Mouse (Mus musculus) inflammation-experienced regulatory T-cells, adult 6 months (primary cell): ENCODE data around the gene Insr. TPM values are rescaled to one million over a fixed set of nuclear protein-coding genes. Genes with fewer than 3 reads are reported as not detected.
"Not testable (repeated sequence)": the region's sequence is repeated elsewhere in the genome, so short reads cannot be mapped to it uniquely, and the experiment has no call there.

Source experiments
- ATAC-seq: one replicate; pipeline ENCODE4 v1.8.0; 2017
- polyA plus RNA-seq, 3 experiments: library from polyadenylated mRNA; unstranded; fragments of 100-300 nt; shearing (Covaris generic); gene quantifications; one replicate each; pipeline ENCODE4 v1.2.1; 2017

Insr gene
- polyA plus RNA-seq, 3 experiments from 2014 or later = 3.8 to 13.2 (median 12.0) TPM

DNA sequence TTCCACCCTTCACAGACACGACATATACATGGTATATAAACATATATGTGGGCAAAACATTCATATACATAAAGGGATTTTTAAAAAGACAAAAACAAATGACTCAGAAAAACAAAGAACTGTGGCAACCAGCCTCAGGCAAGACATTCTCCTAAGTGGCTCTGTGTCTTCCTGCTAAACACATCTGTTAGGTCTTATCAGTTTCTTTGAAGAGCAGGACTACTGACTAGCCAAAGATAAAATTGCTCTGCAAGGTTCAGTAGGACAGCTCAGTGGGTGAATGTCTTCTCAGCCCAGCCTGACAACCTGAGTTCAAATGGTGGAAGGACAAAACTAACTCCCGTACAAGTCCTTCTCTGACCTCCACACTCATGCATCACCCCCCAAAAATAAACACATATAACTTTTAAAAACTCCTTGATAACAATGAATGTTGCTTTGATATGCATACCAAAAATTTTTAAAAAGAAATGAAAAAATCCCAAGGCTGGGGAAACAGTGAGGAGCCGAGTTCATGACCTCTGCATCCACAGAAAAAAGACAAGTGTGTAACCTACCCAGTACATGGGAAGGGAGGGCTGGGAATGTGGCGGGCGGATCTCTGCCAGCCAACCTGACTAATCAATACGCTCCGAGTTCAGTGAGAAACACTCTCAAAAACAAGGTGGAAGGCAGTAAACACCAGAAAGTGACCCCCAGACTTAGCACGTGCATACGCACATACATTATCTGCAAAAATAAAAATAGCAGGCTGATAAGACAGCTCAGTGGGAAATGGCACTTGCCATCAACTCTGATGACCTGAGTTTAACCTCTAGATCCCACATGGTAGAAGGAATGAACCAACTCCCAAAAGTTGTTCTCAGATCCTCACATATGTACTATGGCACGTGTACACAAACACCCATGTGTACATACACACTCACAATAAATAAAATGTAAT lies 49.0 kb downstream of the Insr start:
- no peak for ATAC-seq

DNA sequence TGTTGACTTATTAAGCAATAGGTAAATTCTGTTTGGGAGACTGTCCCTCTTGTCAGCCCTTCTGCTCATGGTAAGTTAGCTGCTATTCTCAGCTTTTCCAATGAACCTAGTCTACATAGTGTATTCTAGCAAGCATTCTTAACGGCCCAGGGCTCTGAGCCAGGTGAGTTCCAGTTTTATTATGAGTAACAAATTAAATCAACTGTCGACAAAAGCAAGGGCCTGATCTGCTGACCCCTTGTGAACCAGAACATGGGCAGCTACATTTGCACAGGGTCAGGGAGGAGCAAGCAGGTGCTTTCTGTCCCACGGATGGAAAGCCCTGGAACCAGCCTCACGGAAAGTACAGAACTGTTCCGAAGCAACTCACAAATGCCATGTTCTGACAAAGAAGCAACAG lies 52.0 kb downstream of the Insr start:
- ATAC-seq = no peak

DNA sequence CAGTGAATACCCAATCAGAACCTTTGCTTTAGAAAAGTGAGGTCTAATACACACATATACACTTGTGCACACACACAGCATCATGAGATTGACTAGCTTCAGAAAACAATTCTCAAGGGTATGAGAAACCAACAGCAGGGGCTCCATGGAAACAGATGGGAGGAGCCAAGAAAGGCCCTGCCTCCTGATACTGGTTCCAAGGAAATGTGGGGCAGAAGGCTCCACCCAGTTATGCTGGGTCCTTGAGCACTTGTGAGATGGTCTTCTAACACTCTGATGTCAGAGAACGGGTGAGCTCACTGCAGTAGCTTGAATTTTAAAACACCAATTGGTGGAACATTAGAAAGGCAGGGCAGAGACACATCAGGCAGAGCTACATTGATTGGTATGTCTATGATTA lies 53.7 kb downstream of the Insr start:
- ATAC-seq = no peak

DNA sequence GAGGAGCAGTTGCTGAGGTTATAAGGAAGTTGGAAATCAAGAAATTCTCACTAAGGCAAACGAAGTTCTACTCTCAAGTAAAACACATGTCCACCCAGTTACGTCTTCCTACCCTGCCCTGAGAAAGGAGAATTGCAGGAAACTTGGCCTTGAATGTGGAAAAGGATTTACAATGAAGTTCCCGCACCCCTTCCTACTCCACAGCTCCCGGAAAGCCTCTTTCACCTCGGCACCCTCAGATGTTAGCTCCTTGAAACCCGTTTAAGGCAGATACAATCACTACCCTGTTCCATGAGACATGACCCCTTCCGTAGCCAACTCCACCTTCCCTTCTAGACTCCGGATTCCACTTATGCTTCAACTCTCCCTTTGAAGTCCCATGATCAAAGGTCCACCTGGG lies 54.2 kb downstream of the Insr start:
- no peak for ATAC-seq

DNA sequence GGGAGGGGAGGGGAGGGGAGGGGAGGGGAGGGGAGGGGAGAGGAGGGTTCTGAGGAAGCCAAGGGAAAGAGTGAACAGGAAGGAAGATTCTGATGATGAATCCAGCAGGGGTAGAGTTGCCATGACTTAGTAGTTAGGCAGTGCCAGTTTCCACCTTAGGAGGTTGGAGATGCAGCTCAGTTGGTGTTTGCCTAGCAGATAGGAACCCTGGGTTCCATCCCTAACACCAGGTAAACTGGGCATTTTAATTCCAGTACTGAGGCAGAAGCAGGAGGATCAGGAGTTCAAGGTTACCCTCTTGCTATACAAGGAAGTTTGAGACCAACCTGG lies 56.8 kb downstream of the Insr start:
- no peak for ATAC-seq

DNA sequence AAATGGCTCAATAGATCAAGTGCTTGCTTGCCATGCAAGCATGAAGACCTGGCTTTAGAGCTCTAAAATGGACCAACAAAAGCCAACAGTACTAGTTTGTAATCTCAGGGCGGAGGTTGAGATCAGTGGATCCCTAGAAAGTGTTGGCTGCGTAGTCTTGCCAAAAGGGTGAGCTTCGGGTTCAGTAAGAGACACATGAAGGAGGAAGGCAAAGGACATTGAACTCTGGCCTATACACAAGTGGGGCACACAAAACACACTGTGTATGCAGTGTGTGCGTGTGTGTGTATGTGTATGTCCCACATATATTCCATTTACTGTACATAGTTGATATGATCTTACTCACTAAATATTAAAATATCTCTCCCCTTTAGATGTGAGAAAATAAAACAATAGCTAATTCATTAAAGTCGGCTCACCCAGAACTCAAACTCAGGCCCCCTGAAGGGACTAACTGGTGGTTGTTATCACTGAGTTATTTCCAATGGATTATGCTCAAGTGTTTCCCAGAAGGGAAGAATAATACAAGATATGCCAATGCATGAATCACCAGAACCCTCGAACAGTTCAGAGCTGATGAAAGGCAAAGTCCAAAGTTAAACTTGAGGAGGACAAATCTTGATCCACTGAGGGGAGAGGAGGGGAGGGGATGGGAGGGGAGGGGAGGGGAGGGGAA lies 57.3 kb downstream of the Insr start:
- no peak for ATAC-seq

DNA sequence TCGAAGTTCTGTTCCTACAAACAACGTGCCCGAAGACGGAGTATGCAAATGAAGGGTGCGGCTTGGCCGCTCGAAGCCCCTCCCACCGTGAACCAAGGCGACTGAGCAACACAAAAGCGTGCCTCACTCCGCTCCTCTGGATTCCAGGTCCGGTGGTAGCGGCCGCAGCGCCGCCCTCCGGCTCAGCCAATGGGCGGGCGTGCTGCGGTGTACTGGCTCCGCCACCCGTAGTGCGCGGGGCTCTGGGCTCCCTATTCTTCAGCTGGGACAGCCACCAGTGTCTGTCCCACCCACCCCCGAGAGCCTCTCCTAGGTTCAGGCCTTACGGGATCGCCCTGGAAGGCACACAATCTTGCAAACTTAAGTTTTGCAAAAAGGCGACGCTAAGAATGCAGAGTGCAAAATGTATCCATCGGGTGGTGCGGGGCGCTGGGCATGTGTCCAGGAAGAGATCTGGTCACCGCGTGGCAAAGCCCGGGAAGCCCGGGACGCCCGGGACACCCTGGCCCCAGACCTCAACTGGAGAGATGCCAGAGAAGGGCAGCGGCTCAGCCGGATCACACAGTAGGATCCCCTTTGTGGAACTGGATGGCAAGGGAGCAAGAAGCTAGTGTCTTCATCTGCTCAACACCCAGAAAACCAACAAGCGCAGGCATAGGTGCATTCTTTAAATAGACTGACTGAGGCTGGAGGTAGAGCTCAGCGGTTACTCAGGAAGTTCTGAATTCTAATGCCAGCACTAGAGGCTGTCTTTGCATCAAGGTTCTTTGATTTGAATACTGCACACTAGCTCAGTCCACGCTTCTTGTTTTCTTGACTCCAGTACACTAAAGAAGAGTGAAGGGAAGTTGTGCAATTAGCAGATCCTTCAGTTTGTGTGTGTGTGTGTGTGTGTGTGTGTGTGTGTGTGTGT lies 58.1 kb downstream of the Insr start:
- peak; percentile 96 for ATAC-seq

DNA sequence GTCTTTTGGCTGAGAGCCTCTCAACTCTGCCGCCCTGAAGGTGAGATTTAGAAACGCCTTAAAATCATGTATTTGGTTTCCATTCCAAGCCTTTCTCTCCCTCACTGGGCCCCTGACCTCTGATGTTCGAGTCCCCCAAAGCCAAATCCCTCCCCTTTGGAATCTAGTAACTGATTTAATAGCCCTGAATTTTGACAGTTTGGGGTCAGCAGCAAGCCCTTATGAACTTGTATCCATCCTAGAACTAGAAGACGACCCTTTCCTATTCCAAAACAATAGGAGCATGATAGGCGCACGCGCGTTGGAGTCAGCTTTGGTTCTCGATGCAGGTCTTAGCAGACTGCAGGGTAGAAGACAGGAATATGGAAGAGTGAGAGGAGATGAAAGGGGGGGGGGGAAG lies 58.9 kb downstream of the Insr start:
- no peak for ATAC-seq

DNA sequence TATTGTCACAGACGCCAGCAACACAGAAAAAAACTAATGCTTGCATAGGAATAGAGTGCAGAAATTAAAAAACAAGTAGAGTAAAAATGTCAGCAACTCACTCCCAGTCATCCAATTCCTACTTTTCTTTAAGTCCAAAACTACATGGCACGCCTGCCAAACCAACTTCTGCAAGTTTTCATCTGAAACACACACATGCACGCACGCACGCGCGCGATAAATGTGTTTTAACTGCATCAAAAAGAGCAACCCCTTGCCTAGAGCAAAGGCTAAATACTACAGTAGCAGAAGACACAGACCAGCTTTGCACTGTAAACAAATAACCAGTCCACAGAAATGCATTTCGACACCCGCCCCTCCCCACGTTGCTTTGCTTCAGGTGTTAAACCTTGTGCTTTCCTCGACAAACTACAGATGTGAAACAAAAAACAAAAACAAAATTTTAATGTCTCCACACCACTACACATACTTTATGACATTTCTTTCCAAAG lies 59.5 kb downstream of the Insr start:
- no peak for ATAC-seq

DNA sequence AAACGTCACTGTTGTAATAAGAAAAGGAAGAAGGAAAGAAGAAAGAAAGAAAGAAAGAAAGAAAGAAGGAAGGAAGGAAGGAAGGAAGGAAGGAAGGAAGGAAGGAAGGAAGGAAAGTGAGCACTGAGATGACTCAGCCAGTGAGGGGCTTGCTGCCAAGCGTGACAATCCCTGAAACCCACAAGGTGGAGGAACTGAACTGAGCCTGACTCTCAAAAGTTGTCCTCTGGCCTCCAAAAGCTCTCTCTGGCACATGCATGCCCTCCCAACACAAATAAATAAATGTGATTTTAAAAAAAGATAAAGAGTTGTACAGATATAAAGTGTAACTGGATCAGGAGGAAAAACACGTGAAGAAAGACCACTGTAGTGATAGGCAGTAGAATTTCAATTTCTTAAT lies 60.2 kb downstream of the Insr start:
- no peak for ATAC-seq

DNA sequence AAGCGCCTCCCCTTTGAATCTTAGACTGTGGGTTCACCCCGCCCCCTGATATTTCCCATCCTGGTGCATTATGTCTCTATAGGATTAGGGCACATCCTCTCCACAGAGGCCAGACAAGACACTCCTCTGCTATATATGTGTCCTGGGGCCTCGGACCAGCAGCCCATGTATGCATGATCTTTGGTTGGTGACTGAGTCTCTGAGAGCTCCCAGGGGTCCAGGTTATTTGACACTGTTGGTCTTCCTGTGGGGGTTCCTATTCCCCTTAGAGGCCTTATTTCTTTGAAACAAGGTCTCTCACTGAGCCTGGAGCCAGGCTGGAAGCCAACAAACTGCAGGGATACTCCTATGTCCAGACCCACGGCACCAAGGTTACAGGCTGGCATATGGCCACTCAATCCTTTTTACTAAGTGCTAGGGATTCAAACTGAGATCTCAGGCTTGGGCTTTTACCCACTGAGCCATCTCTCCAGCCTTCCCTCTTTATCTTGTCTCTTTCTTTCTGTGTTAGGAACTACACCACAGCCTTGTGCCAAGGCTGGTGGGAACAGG lies 62.8 kb downstream of the Insr start:
- no peak for ATAC-seq

DNA sequence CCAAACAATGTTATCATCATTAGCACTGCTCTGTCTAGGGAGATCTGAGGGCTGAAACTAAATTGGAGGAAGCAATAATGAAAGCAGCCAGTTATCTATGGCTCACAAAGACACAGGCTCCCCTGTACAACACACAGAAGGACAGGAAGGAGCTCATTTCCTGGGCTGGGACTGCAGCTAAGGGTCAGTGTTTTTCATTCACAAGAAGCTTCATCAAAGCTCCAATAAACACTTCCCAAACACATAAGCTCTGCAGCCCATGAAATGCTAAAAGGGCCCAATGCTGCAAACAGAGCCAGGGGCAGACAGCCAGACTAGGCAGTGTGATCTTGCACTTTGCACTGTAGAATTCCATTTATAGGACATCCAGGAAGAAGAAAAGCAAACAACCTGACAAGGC lies 63.9 kb downstream of the Insr start:
- ATAC-seq = no peak

DNA sequence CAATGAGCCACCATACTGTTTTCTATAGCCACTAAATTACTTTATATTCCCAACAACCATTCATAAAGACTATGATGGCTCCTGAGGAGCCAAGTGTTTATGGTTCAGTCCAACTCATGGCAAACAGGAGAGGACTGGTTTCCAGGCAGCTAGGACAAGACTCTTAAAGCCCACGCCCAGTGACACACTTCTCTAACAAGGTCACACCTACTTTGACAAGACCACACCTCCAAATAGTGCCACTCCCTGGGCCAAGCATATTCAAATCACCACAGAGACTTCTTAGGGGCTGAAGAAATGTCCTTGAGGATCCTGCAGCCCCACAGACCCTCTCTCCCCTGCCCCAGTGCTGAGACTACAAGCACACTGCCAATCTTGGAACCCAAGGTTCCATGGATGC lies 64.8 kb downstream of the Insr start:
- ATAC-seq = no peak

DNA sequence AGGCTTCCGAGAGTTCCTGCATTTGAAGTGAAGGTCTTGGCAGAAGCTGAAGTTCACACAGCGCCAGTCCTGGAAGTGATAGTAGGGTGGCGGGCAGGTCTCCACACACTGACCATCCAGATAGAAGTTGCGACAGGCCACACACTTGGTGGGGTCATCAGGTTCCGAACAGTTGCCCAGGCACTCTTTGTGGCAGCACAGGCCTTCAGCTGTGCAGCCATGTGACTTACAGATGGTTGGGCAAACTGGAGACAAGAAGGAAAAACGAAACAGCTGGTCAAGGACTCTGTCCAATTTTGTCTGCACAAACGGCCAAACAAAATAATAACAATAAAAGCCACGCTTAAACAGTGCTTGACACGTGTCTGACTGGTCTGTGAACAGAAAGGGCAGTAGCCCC lies 68.0 kb downstream of the Insr start:
- ATAC-seq = no peak

DNA sequence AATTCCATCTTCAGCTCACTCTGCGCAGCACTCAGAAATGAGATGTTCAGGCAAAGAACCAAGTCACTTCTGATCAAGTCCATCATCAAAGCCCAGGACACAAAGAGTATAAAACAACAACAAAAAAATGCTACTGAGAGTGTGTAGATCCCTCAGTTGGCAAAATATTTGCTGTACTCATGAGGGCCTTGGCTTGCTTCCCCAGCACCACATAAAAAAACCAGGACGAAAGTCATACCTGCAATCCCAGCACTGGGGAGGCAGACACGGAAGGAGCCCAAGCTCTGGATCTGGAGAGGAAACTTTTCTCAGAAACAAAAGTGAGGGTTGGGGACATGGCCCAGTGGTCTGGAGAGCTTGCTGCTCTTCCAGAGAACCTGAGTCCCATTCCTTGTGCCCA lies 69.5 kb downstream of the Insr start:
- no peak for ATAC-seq

DNA sequence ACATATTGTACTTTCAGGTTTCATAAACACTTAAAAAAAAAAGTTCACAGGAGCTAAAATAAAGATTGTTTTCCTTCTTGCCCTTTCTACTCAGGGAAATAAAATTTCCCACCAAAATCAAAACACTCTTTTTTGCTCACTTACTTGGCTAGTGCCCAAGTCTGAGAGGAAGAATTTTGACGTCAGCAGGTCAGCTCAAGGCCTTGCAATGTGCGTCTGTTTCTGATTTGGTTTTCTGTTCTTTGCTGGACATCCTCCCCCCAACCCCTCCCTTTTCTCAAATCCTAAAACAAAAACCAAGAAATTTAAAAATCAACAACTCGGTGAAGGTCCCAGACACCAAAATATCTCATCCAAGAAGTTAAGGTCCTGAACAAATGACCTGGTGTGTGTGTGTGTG lies 70.1 kb downstream of the Insr start:
- no peak for ATAC-seq

DNA sequence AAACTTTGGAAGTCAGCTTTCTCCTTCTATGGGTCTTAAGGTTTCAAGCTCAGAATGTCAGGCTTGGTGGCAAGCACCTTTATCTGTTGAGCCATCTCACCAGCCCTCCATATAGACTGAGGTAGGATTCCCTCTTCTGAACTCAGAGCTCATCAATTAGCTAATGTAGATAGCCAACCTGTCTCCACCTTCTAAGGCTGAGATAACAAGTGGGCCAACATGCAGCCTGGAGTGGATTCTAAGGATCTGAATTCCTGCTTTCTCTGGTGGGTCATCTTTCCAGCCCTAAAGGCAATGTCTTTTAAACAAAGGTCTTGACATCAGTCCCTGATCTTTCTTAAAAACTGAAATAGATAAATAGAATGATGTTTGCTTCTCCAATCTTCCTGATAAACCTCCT lies 70.7 kb downstream of the Insr start:
- no peak for ATAC-seq

DNA sequence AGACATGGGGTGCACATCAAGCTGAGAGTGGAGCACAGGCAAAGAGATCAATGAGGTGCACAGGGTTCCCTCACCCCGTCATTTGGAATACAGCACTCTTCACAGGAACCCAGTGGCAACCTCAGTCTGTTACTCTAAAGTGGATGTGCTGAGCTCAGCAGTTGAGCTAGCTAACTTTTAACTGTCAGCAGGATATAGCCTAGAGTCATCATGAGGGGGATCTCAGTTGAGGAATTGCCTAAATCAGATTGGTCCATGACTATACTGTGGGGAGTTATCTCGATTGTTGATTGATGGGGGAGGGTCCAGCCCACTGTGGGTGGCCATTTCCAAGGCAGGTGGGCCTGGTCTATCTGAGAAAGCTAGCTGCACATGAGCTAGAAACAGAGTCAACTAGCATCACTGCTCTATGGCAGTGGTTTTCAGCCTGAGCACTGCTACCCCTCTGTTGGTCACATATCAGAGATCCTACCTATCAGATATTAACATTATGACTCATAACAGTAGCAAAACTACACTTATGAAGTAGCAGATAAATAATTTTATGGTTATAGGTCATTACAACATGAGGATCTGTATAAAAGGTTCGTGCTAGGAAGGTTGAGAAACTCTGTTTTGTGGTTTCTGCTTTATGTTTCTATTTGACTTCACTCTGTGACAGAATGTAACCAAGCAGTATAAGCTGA lies 74.5 kb downstream of the Insr start:
- ATAC-seq = peak; percentile 68

DNA sequence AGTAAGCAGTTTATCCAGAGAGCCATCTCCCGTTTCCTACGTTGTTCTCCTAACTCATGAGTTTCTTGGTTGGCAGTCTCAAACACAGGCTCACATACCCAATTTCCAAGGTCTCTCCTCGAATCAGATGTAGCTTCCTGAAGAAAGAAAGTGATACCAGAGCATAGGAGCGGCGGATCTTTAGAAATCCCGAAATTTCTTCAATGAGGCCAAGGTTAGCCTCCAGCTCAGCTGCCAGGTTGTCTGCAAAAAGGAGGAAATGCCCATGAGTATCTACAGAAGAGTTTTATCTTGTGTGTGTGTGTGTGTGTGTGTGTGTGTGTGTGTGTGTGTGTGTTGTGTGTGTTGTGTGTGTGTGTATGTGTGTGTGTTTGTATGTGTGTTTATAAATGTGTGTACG lies 76.6 kb downstream of the Insr start:
- ATAC-seq = no peak

DNA sequence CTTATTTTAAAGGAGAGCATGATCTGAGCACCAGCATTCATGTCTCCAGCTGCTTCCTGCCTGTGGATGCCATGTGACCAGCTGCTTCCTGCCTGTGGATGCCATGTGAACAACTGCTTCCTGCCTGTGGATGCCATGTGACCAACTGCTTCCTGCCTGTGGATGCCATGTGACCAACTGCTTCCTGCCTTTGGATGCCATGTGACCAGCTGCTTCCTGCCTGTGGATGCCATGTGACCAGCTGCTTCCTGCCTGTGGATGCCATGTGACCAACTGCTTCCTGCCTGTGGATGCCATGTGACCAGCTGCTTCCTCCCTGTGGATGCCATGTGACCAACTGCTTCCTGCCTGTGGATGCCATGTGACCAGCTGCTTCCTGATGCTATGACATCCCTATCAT lies 85.1 kb downstream of the Insr start:
- ATAC-seq = not testable (repeated sequence)

DNA sequence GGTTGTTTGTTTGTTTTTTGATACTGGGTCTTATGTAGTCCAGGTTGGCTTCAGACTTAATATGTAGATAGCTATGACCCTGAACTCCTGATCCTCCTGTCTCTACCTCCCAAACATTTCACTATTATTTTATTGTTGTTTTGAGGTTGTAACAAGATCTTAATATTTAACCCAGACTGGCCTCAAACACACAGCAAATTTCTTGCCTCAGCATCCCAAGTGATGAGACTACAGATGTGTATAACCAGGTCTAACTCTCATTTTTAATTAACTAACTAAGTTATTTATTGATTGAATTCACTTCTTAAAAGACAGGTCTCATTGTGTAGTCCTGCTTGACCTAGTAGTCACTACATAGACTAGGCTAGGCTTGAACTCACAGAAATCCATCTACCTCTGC lies 88.4 kb downstream of the Insr start:
- no peak for ATAC-seq

DNA sequence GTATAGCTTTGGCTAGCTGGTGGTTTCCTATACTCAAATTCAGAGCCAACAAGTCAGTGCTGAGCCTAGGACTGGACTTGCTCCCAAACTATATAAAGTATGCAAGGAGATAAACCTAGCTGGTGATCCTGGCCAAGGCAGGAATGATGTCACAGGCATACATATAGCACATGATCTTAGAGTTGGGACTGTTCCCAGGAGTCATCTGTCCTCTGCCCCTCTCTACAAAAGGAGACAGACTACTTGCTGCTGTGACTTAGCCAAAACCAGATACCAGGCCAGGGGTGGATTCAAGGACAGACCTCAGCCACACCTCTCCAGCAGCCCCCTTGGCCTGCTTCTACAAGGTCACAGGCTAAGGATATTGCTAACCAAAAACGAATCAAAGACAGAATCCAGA lies 92.0 kb downstream of the Insr start:
- no peak for ATAC-seq
